Mouse (Mus musculus) cortical plate, adult 2 months (tissue): Measurements from ENCODE around the gene Gbgt1. TPM values are rescaled to one million over a fixed set of nuclear protein-coding genes. Genes with fewer than 3 reads are reported as not detected.

ENCODE experiments used
- H3K27ac ChIP-seq: fragments of 200-500 bp; 2 replicates; pipeline ENCODE4 v1.5.1; 2012; ENCODE audit warnings: low read length, control low read depth, inconsistent platforms; ENCODE audit not compliant: insufficient read depth
- H3K4me1 ChIP-seq: fragments of 200-500 bp; 2 replicates; pipeline ENCODE4 v1.6.1; 2011; ENCODE audit warnings: low read length; ENCODE audit not compliant: control insufficient read depth, insufficient read depth
- H3K4me3 ChIP-seq: fragments of 200-500 bp; 2 replicates; pipeline ENCODE4 v1.5.1; 2011; ENCODE audit warnings: mild to moderate bottlenecking, low read length, control low read depth; ENCODE audit not compliant: insufficient read depth
- CTCF ChIP-seq: fragments of 200-500 bp; IDR thresholded peaks from 2 replicates; pipeline ENCODE4 v1.5.1; 2011; ENCODE audit warnings: mild to moderate bottlenecking, control low read depth, low read length; ENCODE audit not compliant: insufficient read depth; ENCODE audit errors: extremely low read depth
- POLR2A ChIP-seq: fragments of 200-500 bp; IDR thresholded peaks from 2 replicates; pipeline ENCODE4 v1.6.1; 2011; ENCODE audit warnings: mild to moderate bottlenecking, low read length, control low read depth; ENCODE audit not compliant: insufficient read depth; ENCODE audit errors: extremely low read depth
- polyA plus RNA-seq: library from polyadenylated mRNA; depleted of rRNA; stranded (reverse); fragments of >200 nt; gene quantifications from 2 replicates; pipeline ENCODE4 v1.2.3, GENCODE M21; 2012

Gbgt1 gene
- polyA plus RNA-seq, 1 experiment, result 2.0 TPM

DNA sequence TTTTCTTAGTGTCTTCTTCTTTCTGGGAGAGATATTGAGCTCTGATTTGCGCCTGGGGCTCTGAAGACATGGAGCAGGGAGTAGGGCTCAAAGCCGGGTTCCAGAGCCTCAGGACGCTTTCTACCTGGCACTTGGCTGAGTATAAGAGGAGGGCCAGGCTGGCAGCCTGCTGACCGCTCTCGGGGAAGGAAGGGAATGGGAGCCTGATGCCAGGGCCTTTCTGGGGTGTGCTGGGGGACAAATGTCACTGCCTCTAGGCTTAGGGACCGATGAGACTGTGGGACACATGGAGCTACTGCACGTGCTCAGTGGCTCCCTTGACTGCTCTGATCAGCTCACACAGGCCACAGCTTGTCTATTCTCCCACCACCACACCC lies 31.7 kb downstream of the Gbgt1 start:
- Histone ChIP-seq H3K27ac (no peak overlapping the region), H3K4me1 (peaks cover 17% of the 10 kb centered on the region), H3K4me3 (no peak overlapping the region)
- TF ChIP-seq POLR2A (no peak), CTCF (no peak)

DNA sequence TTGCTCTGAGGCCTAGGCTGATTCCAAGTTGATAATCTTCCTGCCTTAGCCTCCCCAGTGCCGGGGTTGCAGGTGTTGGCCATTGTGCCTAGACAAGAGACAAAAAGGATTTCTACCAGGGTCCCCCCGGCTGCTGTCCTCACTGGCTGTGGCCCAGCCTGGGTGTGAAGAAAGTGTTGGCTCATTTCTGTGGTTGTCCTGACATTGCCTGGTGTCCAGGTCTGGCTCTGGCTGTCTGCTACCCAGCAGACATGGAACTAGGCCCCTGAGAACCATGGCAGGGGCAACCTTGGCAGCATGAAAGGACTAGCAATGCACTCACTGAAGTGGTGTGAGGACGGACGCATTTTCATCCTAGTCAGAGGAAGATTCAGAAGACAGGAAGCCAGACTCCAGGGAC lies 33.2 kb downstream of the Gbgt1 start:
- Histone ChIP-seq H3K4me1 (peaks cover 13% of the 10 kb centered on the region), H3K4me3 (no peak overlapping the region), H3K27ac (no peak overlapping the region)
- TF ChIP-seq POLR2A, result no peak
- TF ChIP-seq CTCF, result no peak

DNA sequence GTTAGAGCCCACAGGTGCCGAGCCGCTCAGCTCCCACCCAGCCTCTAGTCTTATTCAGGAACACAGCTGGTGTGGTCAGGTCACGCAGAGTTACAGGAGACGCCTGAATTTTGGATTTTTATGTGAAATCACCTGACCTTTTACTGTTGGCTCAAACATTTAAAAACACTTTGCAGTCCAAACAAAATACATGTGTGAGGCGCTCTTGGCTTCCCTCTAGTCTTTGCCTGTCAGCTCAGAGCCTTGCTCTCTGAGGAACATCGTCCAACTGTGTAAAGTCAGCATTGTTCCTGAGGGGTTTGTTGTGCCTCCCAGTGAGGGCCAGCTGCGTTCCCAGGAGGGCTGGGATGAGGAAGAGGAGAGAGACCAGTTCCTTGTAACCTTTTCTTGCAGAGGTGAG lies 33.6 kb downstream of the Gbgt1 start:
- Histone ChIP-seq H3K4me3 (no peak overlapping the region), H3K4me1 (peaks cover 16% of the 10 kb centered on the region), H3K27ac (no peak overlapping the region)
- no peak for TF ChIP-seq CTCF

DNA sequence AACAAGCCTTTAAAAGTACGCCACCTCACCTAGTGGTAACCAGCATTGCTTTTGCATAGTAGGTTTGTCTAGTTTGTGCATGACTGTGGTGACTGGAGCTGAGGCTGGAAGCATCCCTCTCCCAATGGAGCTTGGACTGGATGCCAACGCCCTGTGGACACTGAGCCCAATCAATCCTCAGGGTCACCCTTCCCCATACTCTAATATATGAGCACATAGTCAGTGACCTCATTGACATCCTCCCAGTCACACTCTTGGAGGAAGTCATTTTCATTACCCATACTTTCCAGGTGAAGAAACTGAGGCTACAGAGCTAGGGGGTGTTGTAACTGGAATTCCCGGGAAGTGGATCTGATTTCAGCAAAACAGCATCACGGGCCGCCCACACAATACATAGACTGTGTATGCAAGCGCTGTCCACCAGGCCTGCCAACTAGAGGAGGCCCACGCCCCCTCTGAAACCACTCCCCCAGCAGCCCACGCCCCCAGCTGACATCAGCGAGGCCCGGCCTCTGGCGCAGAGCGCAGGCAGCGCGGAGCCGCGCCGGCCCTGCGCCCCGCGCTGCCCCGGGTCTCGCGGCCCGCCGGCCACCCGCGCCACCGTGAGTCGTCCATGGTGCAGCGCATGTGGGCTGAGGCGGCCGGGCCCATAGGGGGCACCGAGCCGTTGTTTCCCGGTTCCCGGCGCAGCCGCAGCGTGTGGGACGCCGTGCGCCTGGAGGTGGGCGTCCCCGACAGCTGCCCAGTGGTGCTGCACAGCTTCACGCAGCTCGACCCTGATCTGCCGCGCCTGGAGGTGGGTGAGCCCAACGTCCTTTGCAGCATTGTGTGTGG lies 36.5 kb downstream of the Gbgt1 start:
- peak overlapping the region; percentile 93 for H3K27ac ChIP-seq
- TF ChIP-seq CTCF (no peak), POLR2A (peak; percentile 51)
- peaks cover 21% of the 10 kb centered on the region for H3K4me1 ChIP-seq
- peak overlapping the region; percentile 91 for H3K4me3 ChIP-seq

DNA sequence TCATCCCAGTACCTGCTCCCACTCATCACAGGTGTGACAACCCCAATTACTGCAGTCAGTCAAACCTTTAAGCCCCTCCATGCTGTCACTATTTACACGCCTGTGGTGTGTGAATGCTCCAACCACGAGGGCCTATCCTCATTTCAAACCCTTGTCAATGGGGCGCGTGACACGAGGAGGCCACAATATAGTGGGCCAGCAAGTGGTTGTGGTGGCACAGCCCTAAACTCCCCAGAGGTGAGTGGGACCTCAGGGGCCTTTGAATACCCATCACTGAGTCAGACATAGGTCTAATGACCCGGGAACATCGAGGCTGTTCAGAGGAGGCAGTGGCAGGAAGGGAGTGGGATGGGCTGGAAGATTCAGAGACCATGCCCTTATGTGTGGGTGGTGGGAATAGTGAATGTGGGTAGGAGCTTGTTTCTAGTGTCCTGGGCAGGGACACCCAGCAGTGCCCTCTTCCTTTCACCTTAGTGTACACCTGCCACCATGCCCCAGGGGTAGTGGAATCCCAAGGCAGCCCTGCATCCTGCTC lies 37.3 kb downstream of the Gbgt1 start:
- H3K4me1 ChIP-seq, result peaks cover 26% of the 10 kb centered on the region
- no peak for TF ChIP-seq POLR2A
- TF ChIP-seq CTCF, result no peak
- H3K27ac ChIP-seq, result peak overlapping the region; percentile 93
- H3K4me3 ChIP-seq, result peak overlapping the region; percentile 91

DNA sequence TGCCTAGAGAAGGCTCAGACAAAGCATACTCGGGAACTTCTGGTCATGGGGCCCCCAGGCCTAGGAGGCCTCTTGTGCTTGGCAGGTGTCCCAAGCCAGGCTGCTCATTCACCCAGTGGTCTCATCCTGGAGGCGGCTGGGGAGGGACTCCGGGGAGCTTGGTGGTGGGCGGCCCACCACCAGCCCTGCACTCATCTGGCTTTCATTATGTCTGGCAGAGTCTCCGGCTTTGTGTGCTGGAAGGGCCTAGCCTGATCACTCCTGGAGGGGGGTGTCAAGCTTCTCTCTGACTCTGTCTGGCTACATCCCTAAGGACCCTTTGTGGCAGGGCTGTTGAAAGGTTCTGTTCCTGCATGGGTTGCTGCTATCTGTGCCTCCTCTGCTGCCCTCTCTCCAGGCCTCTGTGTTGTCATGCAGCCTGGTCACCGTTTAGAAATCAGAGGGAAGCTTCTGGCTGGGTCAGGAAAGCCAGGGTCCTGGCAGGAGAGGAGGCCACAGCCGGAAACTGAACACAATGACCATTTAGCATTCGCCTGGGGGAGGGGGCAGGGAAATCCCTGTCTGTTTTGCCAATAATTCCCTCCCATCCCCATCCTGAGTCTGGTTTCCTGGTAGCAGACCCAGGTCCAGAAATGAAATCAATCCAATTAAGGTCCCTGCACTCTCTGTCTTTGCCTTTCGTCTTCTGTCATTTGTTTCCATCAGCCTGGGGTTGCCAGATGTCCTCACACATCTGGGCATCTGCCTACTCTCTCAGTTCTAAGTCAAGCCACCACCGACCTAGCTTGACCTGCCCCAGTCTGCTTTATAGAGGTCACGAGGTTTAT lies 38.0 kb downstream of the Gbgt1 start:
- peaks cover 31% of the 10 kb centered on the region for H3K4me1 ChIP-seq
- TF ChIP-seq POLR2A (no peak), CTCF (no peak)

DNA sequence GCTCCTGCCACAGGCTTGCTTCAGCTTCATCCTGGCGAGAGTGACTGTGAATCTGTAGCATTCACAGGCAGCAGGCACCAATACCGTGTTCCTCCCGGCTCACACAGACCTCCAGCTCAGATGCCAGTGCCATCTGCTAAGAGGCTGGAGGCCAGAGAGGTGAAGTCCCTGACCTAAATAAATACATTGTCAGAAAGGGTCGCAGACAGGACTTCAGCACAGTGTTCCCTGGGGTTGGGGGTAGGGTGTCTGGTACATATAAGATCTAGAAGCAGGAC lies 38.5 kb downstream of the Gbgt1 start:
- H3K4me3 ChIP-seq, result peak overlapping the region; percentile 91
- H3K27ac ChIP-seq, result peak overlapping the region; percentile 93
- TF ChIP-seq POLR2A (no peak), CTCF (no peak)
- peaks cover 32% of the 10 kb centered on the region for H3K4me1 ChIP-seq

More for the DNA sequence above, 38.0 kb downstream of the Gbgt1 start:
- peak overlapping the region; percentile 91 for H3K4me3 ChIP-seq
- H3K27ac ChIP-seq, result peak overlapping the region; percentile 93

DNA sequence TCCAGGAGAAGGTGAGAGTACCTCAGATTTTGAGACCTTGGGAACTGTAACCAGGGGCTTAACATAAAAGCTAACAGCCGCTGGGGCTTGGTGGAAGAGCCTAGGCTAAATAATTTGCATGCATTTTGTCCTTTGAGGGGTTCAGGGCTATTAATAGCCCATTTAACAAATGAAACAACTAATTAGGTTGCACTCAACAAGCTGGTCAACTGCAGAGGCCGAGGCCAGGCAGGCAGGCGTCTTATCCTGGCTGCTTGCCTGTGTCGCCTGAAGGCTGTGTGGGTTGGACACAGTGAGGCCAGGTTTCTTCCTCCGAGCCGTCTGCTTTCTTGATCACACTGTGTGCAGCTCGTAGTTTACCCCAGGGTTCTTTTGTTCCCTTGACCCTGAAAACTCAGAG lies 39.0 kb downstream of the Gbgt1 start:
- TF ChIP-seq POLR2A (no peak), CTCF (no peak)
- peak overlapping the region; percentile 91 for H3K4me3 ChIP-seq

DNA sequence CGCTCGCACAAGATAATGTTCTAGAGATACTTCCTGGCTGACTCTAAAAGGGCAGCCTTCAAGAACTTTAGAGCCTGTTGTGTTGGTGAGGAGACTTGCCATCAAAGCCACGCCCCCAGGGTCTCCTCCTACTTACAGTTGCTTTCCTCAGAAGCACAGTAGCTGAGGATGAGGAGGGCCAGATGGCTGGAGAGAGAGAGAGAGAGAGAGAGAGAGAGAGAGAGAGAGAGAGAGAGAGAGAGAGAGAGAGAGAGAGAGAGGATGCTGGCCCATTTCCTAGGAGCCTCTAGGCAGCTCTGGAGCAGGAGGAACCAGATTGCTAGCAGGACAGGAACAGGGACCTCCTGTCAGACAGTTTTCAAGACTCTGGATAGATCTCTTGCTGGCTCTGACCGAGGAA lies 39.5 kb downstream of the Gbgt1 start:
- H3K27ac ChIP-seq, result peak overlapping the region; percentile 60
- H3K4me1 ChIP-seq, result peaks cover 31% of the 10 kb centered on the region
- peak overlapping the region; percentile 91; the same call in 1 of the 2 replicates for H3K4me3 ChIP-seq
- TF ChIP-seq POLR2A (no peak), CTCF (no peak)

More for the DNA sequence above, 39.0 kb downstream of the Gbgt1 start:
- H3K4me1 ChIP-seq, result peaks cover 31% of the 10 kb centered on the region
- H3K27ac ChIP-seq, result peak overlapping the region; percentile 93
